Mouse (Mus musculus): ENCODE measurements around the gene Tnfsf10. TPM values are rescaled to one million over a fixed set of nuclear protein-coding genes. Genes with fewer than 3 reads are reported as not detected.
A peak's percentile ranks its signal among the peaks of the same experiment; 100 is the strongest.
"Not testable (repeated sequence)": the region's sequence is repeated elsewhere in the genome, so short reads cannot be mapped to it uniquely, and the experiment has no call there.

Gene Tnfsf10
- 1.0 and 1.1 TPM in 2 replicates for polyA plus RNA-seq (2011; ENCODE audit: insufficient read depth, insufficient read length, low replicate concordance, missing spikeins)

DNA sequence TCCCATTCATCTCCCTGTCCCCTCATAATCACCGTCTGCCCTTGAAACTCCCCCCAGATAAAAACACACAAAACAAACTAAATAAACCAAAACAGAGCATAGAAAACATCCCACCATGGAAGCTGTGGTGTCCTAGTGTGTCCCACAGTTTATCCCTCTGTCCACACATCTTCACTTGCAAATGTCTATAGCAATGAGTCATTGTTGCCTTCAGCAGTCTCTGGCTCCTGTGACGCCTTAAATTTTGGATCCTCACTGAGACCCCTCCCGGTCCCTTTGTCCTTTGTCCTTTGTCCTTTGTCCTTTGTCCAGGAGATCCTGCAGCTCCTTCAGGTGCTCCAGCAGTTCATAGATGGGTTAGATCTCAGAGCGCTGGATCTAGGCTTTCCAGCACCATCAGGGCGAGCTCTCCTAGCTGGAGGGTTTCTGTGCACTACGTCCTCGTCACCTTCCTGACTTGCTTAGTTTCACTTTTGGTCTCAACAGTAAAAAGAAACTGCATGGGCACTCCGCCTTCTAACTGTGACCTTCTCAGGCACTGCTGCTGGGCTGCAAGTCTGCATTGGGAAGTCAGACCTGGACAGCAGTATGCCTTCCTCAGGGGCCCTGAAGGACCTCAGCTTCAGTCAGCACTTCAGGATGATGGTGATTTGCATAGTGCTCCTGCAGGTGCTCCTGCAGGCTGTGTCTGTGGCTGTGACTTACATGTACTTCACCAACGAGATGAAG lies at the start of gene Tnfsf10:
Tnfsf10 (plus strand) TSS at position 470 of the 729 bp plus-strand sequence.
- no peak for TF ChIP-seq POLR2A (IDR thresholded peaks at IDR 0.05; ENCODE audit: borderline replicate concordance, control insufficient read depth, low read depth, low read length)
- TF ChIP-seq CTCF (IDR thresholded peaks at IDR 0.05; ENCODE audit: control insufficient read depth, insufficient read depth, low read length): no peak
- Histone ChIP-seq H3K4me1 (ENCODE audit: control insufficient read depth, insufficient read depth, low read length) (no peaks in the 10 kb centered on the region; the same call in 1 of the 2 replicates), H3K27ac (ENCODE audit: control insufficient read depth, insufficient read depth, low read depth, low read length, poor library complexity) (peak within 1 kb of the TSS; percentile 55), H3K4me3 (replicated peaks; ENCODE audit: control insufficient read depth, low read depth, low read length) (peak within 1 kb of the TSS; percentile 64)
- WGBS: 7% methylated on average over 9 of the region's 9 CpGs

DNA sequence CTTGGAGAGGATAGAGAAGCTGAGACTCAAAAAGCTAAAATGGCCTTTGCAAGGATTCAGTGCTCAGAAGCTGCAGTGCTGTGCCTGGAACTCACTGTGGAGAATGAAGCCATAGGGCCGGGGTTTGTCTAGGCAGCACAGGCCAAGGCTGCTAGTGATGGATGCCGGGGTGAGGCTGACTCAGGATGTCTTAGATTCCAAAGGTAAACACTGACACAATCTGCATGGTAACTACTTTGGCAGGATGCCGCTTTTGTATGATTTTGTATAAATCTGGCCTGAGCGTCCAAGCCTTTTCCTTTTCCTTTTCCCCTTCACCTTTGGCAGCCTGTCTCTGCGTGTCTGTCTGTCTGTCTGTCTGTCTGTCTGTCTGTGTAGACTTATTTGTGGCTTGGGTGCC lies 49.5 kb upstream of the Tnfsf10 start:
- TF ChIP-seq POLR2A (IDR thresholded peaks at IDR 0.05; ENCODE audit: borderline replicate concordance, control insufficient read depth, low read depth, low read length) (no peak), CTCF (IDR thresholded peaks at IDR 0.05; ENCODE audit: control insufficient read depth, insufficient read depth, low read length) (no peak)
- 83% methylated on average over 5 of the region's 5 CpGs for whole genome bisulfite sequencing
- H3K4me3 ChIP-seq (replicated peaks; ENCODE audit: control insufficient read depth, low read depth, low read length): no peak overlapping the region
- peaks cover 2% of the 10 kb centered on the region for H3K4me1 ChIP-seq (ENCODE audit: control insufficient read depth, insufficient read depth, low read length)
- no peak overlapping the region for H3K27ac ChIP-seq (ENCODE audit: control insufficient read depth, insufficient read depth, low read depth, low read length, poor library complexity)

DNA sequence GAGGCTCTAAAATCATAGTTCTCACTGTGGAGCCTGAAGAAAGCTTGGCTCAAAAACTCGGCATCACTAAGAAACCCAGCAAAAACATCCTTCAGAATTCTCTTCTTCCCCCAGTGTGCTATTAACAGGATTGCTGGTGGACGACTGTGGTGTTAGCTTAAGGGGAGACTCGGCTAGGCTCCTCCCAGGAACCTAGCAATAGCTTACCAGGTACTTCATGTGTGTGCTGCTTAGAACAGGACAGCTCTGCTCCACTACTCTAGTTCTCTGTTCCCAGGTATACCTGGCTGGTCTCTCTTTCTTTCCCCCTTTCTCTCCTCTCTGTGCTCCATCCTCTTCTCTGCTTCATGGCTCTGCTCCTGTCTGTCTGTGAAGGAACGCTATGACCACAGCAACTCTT lies 48.9 kb upstream of the Tnfsf10 start:
- 75% methylated on average over 4 of the region's 4 CpGs for WGBS
- H3K4me3 ChIP-seq (replicated peaks; ENCODE audit: control insufficient read depth, low read depth, low read length): no peak overlapping the region
- no peak overlapping the region for H3K27ac ChIP-seq (ENCODE audit: control insufficient read depth, insufficient read depth, low read depth, low read length, poor library complexity)
- TF ChIP-seq POLR2A (IDR thresholded peaks at IDR 0.05; ENCODE audit: borderline replicate concordance, control insufficient read depth, low read depth, low read length): no peak
- peaks cover 2% of the 10 kb centered on the region for H3K4me1 ChIP-seq (ENCODE audit: control insufficient read depth, insufficient read depth, low read length)

DNA sequence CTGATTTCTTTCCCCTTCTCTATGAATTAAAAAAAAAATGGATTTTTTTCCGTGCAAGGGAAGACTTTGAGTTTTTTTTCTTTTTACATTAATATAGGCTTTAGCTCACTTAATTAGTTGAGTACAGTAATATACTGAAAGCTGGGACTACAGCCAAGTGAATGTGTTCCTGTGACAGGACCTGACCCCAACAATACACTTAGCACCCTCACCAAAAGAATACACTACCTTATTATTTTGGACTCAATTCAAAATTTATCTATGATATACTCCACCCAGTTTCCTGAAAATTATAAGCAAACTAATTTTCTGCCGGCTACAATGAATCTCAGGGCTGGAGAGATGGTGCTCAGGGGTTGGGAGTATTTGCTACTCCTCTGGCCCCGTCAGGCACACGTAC lies 47.7 kb upstream of the Tnfsf10 start:
- TF ChIP-seq CTCF (IDR thresholded peaks at IDR 0.05; ENCODE audit: control insufficient read depth, insufficient read depth, low read length) (no peak), POLR2A (IDR thresholded peaks at IDR 0.05; ENCODE audit: borderline replicate concordance, control insufficient read depth, low read depth, low read length) (no peak)
- H3K27ac ChIP-seq (ENCODE audit: control insufficient read depth, insufficient read depth, low read depth, low read length, poor library complexity): no peak overlapping the region
- H3K4me3 ChIP-seq (replicated peaks; ENCODE audit: control insufficient read depth, low read depth, low read length): no peak overlapping the region
- peaks cover 2% of the 10 kb centered on the region for H3K4me1 ChIP-seq (ENCODE audit: control insufficient read depth, insufficient read depth, low read length)
- WGBS: 71% methylated on average over 4 of the region's 4 CpGs

DNA sequence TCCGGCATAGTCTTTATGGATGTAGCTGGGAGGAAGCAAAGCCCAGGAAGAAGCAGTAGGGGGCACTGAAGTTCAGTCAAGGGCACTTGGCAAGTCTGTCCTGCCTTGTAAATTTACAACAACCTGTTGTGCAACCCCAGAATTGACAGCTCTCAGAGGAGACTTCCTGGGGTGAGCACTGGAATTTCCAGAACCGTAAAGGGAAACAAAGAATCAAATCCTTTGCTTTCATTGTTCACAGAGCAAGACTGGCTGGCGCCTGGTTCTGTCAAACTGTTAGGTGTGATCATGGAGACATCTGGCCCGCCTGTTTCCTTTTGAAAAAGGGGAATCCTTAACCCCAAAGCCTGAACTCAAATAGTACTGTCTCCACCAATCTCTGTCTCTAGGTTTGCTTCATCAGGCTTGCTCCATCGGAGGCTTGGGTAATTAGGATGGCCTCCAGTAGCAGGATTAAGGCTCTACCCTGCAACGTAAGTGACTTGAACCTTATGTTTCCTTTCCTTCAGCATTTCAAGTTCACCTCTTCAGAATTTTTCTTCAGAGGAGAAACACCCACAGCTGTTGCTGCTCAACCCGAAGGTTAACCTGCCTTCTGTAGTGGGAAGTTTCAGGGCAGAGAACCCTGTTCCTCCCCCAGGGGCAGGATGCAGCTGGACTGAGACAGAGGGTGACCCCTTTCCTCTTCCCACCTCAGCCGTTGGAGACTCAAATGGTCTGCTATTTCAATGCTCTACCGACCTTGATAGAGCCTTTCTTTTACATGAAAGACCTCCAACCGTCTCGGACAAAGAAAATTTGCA lies 46.5 kb upstream of the Tnfsf10 start:
- Histone ChIP-seq H3K4me1 (ENCODE audit: control insufficient read depth, insufficient read depth, low read length) (peaks cover 2% of the 10 kb centered on the region), H3K4me3 (replicated peaks; ENCODE audit: control insufficient read depth, low read depth, low read length) (no peak overlapping the region), H3K27ac (ENCODE audit: control insufficient read depth, insufficient read depth, low read depth, low read length, poor library complexity) (no peak overlapping the region; the same call in 1 of the 2 replicates)
- WGBS: 5% methylated on average over 11 of the region's 11 CpGs
- TF ChIP-seq POLR2A (IDR thresholded peaks at IDR 0.05; ENCODE audit: borderline replicate concordance, control insufficient read depth, low read depth, low read length) (no peak), CTCF (IDR thresholded peaks at IDR 0.05; ENCODE audit: control insufficient read depth, insufficient read depth, low read length) (peak; percentile 40; the same call in 1 of the 2 replicates)

DNA sequence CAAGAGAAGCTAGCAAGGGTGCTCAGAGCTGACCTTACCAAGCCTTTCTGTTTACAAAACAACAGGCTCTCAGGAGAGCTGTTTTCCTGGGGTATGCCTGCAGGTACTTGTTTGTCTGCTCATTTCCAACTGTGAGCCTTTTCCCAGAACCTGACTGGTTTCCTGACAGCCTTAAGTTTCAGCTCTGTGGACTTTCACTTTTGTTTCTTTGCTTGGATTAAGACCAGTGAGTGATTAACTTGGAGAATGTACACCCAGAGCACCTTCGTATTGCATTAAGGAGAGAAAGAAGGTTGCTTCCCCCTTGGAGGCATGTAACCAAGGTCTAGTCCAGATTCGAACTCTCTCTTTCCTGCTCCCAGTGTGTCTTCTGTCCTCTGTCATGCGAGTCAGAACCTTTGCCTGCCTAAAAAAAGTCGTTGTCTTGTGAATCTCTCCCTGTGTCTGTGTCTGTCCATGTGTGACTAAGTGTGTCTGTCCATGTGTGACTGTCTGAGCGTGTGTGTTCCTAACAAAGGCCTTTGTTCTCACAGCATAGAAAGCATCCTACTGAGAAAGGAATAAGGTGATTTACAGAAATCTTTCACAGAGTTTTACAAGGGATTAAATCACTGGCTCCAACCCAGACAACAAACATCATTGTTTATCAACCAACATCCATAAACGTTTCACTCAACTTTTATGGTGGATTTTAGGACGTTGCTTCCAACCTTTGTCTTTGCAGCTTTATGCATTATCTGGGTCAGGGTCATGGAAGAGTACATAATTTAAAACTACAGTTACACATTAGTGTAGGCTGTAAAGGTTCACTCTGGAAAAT lies 43.7 kb upstream of the Tnfsf10 start:
- 42% methylated on average over 7 of the region's 7 CpGs for WGBS
- H3K4me3 ChIP-seq (replicated peaks; ENCODE audit: control insufficient read depth, low read depth, low read length): no peak overlapping the region
- no peak for TF ChIP-seq CTCF (IDR thresholded peaks at IDR 0.05; ENCODE audit: control insufficient read depth, insufficient read depth, low read length)
- TF ChIP-seq POLR2A (IDR thresholded peaks at IDR 0.05; ENCODE audit: borderline replicate concordance, control insufficient read depth, low read depth, low read length): no peak
- H3K27ac ChIP-seq (ENCODE audit: control insufficient read depth, insufficient read depth, low read depth, low read length, poor library complexity): no peak overlapping the region
- peaks cover 2% of the 10 kb centered on the region for H3K4me1 ChIP-seq (ENCODE audit: control insufficient read depth, insufficient read depth, low read length)

DNA sequence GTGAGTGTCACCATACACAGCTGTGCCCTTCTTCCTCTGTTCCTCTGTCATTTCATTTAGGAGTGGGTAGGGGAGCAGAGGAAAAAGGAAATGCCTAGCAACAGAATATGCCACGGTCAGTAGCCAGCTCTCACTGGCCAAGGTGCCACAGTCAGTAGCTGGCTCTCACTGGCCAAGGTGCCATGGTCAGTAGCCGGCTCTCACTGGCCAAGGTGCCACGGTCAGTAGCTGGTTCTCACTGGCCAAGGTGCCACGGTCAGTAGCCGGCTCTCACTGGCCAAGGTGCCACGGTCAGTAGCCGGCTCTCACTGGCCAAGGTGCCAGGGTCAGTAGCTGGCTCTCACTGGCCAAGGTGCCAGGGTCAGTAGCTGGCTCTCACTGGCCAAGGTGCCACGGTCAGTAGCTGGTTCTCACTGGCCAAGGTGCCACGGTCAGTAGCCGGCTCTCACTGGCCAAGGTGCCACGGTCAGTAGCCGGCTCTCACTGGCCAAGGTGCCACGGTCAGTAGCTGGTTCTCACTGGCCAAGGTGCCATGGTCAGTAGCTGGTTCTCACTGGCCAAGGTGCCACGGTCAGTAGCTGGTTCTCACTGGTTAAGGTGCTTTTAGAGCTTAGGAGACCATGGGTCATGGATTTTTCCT lies 37.4 kb upstream of the Tnfsf10 start:
- not testable (repeated sequence) for H3K27ac ChIP-seq (ENCODE audit: control insufficient read depth, insufficient read depth, low read depth, low read length, poor library complexity); H3K4me3 ChIP-seq (replicated peaks; ENCODE audit: control insufficient read depth, low read depth, low read length); H3K4me1 ChIP-seq (ENCODE audit: control insufficient read depth, insufficient read depth, low read length)
- WGBS: 92% methylated on average over 14 of the region's 14 CpGs
